Mouse (Mus musculus) embryonic facial prominence, embryonic 15.5 days (tissue): ENCODE data around the gene Coro1c. TPM values are rescaled to one million over a fixed set of nuclear protein-coding genes. Genes with fewer than 3 reads are reported as not detected.
"Not testable (repeated sequence)": the region's sequence is repeated elsewhere in the genome, so short reads cannot be mapped to it uniquely, and the experiment has no call there.

Experiments used
- ATAC-seq: fragments of 200-750 bp; cut with Nextera tagmentation; 2 replicates; pipeline ENCODE4 v1.8.0; 2017; ENCODE audit warnings: low read depth, moderate TSS enrichment; ENCODE audit not compliant: insufficient number of reproducible peaks, low FRiP score, low TSS enrichment
- H3K27ac ChIP-seq: fragments of 300-500 bp; sonication (generic); replicated peaks from 2 replicates; pipeline ENCODE4 v1.5.1; 2015; ENCODE audit warnings: mild to moderate bottlenecking, inconsistent platforms
- H3K27me3 ChIP-seq: fragments of 300-500 bp; sonication (generic); 2 replicates; pipeline ENCODE4 v1.6.1; 2015; ENCODE audit warnings: inconsistent platforms
- H3K36me3 ChIP-seq: fragments of 300-500 bp; sonication (generic); 2 replicates; pipeline ENCODE4 v1.6.1; 2015; ENCODE audit warnings: mild to moderate bottlenecking, inconsistent platforms
- H3K4me1 ChIP-seq: fragments of 300-500 bp; sonication (generic); 2 replicates; pipeline ENCODE4 v1.6.1; 2015; ENCODE audit warnings: inconsistent platforms
- H3K4me2 ChIP-seq: fragments of 300-500 bp; sonication (generic); replicated peaks from 2 replicates; pipeline ENCODE4 v1.6.1; 2015; ENCODE audit warnings: mild to moderate bottlenecking, inconsistent platforms
- H3K4me3 ChIP-seq: fragments of 300-500 bp; sonication (generic); replicated peaks from 2 replicates; pipeline ENCODE4 v1.5.1; 2015; ENCODE audit warnings: mild to moderate bottlenecking, inconsistent platforms
- H3K9ac ChIP-seq: fragments of 300-500 bp; sonication (generic); 2 replicates; pipeline ENCODE4 v1.6.1; 2015; ENCODE audit warnings: inconsistent platforms
- H3K9me3 ChIP-seq: fragments of 300-500 bp; sonication (generic); replicated peaks from 2 replicates; pipeline ENCODE4 v1.6.1; 2016; ENCODE audit warnings: inconsistent platforms
- WGBS: fragments of 180-500 bp; shearing (Covaris S2); methylation state at CpG from one replicate; pipeline ENCODE4 v1.1.7; 2015; 5-methylcytosine and 5-hydroxymethylcytosine counted together
- polyA plus RNA-seq: library from polyadenylated mRNA; unstranded; fragments of >200 nt; fragmentation: Nextera tagmentation; extraction: Ambion mirVana; gene quantifications from 2 replicates; pipeline ENCODE4 v1.2.1, GENCODE M21; 2015

Gene Coro1c
- polyA plus RNA-seq, 1 experiment from 2014 or later = 99.0 TPM

DNA sequence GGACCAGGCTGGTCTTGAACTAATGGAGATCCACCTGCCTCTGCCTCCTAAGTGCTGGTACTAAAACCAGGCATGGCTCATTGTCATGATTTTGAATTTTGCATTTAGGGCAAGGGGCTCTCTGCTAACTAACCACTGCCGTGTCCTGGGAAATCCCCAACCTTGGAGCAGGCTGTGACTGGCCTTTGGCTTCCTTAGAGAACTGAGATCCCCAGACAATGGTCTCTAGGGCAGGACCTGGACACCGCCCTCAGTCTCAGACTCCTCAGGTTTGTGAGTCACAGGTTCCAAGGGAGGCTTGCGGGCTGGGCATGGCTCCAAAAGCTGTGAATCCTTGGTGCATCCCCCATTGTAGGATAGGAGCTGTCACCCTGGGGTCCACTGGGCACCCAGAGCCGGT lies 81.9 kb downstream of the Coro1c start:
- H3K27ac ChIP-seq = no peak overlapping the region
- H3K36me3 ChIP-seq = no peaks in the 10 kb centered on the region
- no peak overlapping the region for H3K9ac ChIP-seq
- H3K4me3 ChIP-seq = no peak overlapping the region
- no peaks in the 10 kb centered on the region for H3K27me3 ChIP-seq
- no peak for ATAC-seq
- no peaks in the 10 kb centered on the region for H3K4me1 ChIP-seq
- no peak overlapping the region for H3K4me2 ChIP-seq
- H3K9me3 ChIP-seq = no peaks in the 10 kb centered on the region
- whole genome bisulfite sequencing = 90% methylated on average over 4 of the region's 4 CpGs

DNA sequence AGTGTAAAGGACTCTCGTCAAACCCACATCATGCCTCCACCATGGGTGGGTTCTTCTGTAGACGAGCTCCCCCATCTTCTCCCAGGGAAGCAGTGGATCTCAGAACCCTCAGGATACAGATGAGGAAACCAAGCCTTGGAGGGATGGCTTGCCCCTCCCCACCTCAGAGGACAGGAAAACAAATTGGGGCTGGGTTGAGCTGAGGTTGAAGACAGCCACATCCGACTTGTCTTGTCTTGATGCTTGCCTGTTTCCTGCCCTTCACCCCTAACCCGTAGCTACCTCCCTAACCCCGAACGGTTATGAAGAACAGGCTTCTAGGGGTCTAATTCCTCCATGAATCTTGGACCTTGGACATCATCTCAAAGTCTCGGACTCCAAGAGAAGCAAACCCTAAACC lies 83.0 kb downstream of the Coro1c start:
- no peaks in the 10 kb centered on the region for H3K27me3 ChIP-seq
- no peak overlapping the region for H3K27ac ChIP-seq
- H3K9ac ChIP-seq = no peak overlapping the region
- 78% methylated on average over 7 of the region's 7 CpGs for WGBS
- H3K4me1 ChIP-seq = no peaks in the 10 kb centered on the region
- no peak overlapping the region for H3K4me2 ChIP-seq
- no peaks in the 10 kb centered on the region for H3K36me3 ChIP-seq
- no peak for ATAC-seq
- no peaks in the 10 kb centered on the region for H3K9me3 ChIP-seq
- no peak overlapping the region for H3K4me3 ChIP-seq

DNA sequence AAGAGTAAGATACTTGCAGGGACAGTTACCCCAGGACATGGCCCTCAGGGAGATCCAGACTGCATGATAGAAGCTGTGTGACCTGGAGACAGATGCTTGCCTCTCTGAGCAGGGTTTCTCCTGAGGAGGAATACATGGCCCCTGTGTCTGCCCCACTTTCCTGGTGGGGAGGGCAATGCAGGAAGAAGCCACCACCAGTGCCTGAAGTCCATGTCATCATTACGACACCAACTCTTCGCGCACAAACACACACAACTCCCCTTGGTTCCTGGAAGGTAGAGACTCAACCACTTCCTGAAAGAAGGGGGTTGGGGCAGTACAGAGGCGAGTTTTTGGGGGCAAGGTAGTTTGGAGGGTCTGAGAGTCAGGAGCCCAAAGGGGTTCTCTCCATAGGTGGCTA lies 84.3 kb downstream of the Coro1c start:
- Histone ChIP-seq H3K27ac (no peak overlapping the region), H3K9ac (no peak overlapping the region), H3K36me3 (no peaks in the 10 kb centered on the region), H3K27me3 (no peaks in the 10 kb centered on the region), H3K9me3 (no peaks in the 10 kb centered on the region), H3K4me2 (no peak overlapping the region), H3K4me1 (no peaks in the 10 kb centered on the region), H3K4me3 (no peak overlapping the region)
- no peak for ATAC-seq
- 87% methylated on average over 4 of the region's 4 CpGs for whole genome bisulfite sequencing

DNA sequence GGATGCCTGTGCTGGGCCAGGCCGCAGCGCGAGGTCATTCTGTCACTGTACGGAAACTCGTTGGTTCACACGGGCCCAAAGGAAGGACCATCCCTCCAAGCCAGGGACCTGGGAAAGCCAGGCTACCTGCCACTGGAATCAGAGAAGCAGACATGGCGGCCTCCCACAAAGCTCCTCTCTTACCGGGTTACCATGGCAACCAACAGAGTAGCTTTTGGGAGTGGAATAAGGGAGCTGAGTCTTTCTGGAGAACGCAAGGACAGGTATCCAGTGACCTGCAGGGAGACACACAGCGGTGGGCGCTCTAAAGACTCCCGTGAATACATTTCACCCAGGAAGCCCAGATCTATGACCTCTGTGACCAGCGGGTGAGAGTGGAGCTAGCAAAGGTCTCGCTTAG lies 90.0 kb downstream of the Coro1c start:
- H3K9me3 ChIP-seq = no peaks in the 10 kb centered on the region
- H3K27me3 ChIP-seq = no peaks in the 10 kb centered on the region
- H3K4me1 ChIP-seq = peaks cover 18% of the 10 kb centered on the region
- WGBS = 67% methylated on average over 14 of the region's 14 CpGs
- no peak overlapping the region for H3K9ac ChIP-seq
- no peak overlapping the region for H3K27ac ChIP-seq
- H3K4me2 ChIP-seq = no peak overlapping the region
- no peak overlapping the region for H3K4me3 ChIP-seq
- no peak for ATAC-seq
- H3K36me3 ChIP-seq = no peaks in the 10 kb centered on the region

DNA sequence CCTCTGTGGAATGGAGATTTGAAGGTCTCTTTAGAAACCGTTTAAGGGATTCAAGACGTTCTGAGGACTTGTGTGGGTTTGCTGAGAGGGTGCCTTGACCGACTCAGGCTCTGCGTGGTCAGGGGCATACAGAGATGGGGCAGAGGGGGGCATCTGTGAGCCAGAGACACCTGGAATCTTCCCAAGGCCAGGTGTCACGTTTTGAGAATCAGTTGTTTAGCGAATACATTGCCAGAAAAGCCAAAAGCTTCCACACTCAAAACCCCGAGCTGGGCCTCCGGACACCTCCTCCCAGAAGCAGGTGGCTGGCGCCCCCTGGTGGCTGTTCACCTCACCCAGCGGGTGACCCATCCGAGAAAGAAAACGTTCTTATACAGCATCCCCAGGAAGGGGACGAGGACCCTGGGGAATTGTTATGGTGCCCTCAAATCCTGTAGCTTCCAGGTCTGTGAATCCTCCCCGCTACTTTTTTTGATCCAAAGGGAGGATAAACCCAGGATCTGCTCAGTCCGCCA lies 92.9 kb downstream of the Coro1c start:
- peaks cover 18% of the 10 kb centered on the region for H3K4me1 ChIP-seq
- no peak overlapping the region for H3K4me3 ChIP-seq
- no peak overlapping the region for H3K9ac ChIP-seq
- H3K27ac ChIP-seq = no peak overlapping the region
- WGBS = 9% methylated on average over 15 of the region's 15 CpGs
- H3K36me3 ChIP-seq = no peaks in the 10 kb centered on the region
- no peaks in the 10 kb centered on the region for H3K27me3 ChIP-seq
- H3K4me2 ChIP-seq = peak overlapping the region; percentile 21; the same call in 1 of the 2 replicates
- no peaks in the 10 kb centered on the region for H3K9me3 ChIP-seq
- ATAC-seq = no peak

DNA sequence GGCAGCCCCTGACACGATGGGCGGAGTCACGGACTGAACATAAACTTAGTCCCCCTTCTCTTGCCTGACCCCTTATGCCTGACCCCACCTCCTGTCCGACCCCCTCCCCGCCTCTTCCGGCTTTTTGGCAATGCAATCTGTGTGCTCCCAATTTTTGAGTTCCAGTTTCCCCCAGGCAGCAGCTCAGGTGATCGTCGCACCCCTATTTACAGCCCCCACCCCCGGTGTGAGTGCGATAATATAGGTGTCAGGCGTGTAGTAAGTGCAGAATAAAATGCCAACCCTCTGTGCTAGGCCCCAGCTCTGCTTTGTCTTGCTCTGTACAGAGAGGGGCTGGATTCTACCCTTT lies 93.5 kb downstream of the Coro1c start:
- 45% methylated on average over 11 of the region's 11 CpGs for WGBS
- Histone ChIP-seq H3K9ac (no peak overlapping the region), H3K4me1 (peaks cover 18% of the 10 kb centered on the region), H3K9me3 (no peaks in the 10 kb centered on the region), H3K27me3 (no peaks in the 10 kb centered on the region), H3K4me3 (no peak overlapping the region), H3K4me2 (no peak overlapping the region), H3K27ac (no peak overlapping the region), H3K36me3 (no peaks in the 10 kb centered on the region)
- ATAC-seq = no peak

DNA sequence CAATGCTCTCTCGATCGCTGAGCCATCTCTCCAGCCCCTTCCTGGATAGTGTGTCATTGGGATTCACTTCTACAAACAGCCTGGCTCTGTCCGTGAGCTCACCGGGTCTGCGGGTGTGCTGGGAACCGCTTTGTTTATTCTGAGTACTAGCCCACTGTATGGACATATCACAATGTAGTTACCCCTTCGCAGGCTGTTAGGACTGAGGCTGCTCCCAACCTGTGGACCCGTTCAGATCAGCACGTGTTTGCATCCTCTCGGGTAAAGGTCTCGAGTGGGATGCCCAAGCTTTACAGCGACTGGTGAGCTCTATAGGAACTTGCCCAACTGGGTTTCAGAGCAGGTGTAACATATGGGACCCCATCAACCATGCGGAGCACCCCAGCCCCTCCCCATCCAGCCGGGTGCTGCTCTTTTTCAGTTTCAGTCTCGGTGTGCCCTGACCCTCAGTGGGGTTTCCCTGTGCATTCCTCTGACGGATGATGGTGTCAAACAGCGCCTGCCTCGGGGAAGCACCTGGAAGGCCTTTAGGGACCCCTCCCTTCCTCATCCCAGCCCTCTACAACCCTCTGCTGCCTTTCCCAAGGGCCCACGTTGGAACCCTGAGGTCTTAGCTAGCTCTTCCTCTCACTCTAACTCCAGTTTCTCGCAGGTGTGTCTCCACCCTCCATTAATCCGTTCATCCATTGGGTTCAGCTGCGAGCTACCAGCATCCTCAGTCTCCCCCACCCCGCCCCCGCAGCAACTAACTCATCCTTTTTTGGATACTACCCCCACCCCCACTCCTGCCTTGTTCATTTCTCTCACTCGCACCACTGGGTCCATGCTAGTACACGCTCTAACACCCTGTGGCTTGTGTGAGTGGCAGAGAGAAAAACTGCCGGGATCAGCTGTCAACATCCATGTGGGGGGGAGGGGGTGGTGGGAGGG lies 94.2 kb downstream of the Coro1c start:
- ATAC-seq = no peak
- Histone ChIP-seq H3K4me2 (no peak overlapping the region), H3K27me3 (no peaks in the 10 kb centered on the region), H3K4me1 (peaks cover 18% of the 10 kb centered on the region), H3K27ac (no peak overlapping the region), H3K4me3 (no peak overlapping the region), H3K9me3 (no peaks in the 10 kb centered on the region), H3K36me3 (no peaks in the 10 kb centered on the region), H3K9ac (no peak overlapping the region)
- WGBS = 31% methylated on average over 27 of the region's 27 CpGs

DNA sequence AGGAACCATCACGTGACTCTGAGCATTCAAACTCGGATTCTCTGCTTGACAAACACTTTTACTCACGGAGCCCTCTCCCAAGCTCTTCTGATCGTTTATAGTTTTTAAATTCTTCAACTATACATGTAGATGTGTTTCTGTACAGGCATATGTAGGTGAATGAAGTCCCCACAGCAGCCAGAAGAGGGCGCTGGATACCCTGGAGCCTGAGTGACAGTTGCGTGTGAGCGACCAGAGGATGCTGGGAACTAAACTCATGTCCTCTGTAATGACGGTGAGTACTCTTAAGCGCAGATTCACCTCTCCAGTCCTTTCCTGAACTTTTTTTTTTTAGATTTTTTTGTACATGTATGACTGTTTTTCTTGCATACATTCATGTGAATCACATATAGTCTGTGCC lies 95.0 kb downstream of the Coro1c start:
- ATAC-seq = no peak
- H3K4me3 ChIP-seq = no peak overlapping the region
- no peaks in the 10 kb centered on the region for H3K36me3 ChIP-seq
- H3K9me3 ChIP-seq = no peaks in the 10 kb centered on the region
- H3K4me1 ChIP-seq = peaks cover 20% of the 10 kb centered on the region
- H3K27me3 ChIP-seq = no peaks in the 10 kb centered on the region
- WGBS = 20% methylated on average over 9 of the region's 9 CpGs
- H3K27ac ChIP-seq = no peak overlapping the region
- H3K9ac ChIP-seq = no peak overlapping the region
- no peak overlapping the region for H3K4me2 ChIP-seq

DNA sequence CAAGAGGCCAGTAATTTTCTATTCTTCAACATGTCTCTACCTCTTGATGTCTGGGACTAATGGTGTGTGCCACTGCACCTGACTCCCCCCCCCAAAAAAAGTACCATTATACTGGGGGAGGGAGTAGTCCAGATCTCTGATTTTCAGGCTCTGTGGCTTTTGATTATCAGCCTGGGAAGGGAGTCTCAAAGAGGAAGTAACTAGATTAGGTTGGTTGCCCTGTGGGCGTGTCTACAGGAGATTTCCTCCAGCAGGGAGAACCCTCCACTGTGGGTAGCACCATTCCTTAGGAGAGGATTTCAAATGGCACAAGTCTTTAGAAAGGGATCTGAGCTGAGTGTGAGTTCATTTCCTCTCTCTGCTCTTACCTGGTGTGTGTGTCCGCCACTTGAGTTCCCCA lies 95.9 kb downstream of the Coro1c start:
- 89% methylated on average over 2 of the region's 2 CpGs for WGBS
- Histone ChIP-seq H3K4me1 (peaks cover 30% of the 10 kb centered on the region), H3K4me3 (no peak overlapping the region), H3K9ac (no peak overlapping the region), H3K9me3 (no peaks in the 10 kb centered on the region), H3K36me3 (no peaks in the 10 kb centered on the region), H3K27ac (no peak overlapping the region), H3K27me3 (no peaks in the 10 kb centered on the region), H3K4me2 (no peak overlapping the region)
- ATAC-seq = no peak

DNA sequence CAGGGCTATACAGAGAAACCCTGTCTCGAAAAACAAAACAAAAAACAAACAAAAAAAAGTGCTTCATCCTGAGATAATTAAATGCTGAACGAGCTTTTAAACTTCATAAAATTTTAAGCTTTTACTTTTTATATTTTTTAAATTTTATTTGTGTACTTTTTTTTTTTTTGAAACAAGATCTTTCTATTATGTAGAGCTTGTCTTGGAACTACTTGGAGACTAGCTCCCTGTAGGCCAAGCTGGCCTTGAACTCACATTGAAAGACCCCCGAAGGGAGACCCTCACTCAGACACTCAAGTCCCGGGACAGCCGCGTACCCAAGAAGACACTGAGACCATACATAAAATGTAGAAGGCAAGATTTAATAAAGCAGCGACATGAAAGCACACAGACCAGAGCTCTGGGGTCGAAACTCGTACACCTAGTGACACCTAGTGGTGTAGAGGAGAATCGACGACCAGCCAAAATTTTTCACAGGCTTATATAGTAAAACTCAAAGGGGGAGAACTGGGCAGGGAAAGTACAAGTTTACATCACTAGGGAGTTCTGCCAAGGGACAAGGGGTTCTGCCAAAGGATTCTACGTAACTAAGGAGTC lies 96.6 kb downstream of the Coro1c start:
- H3K4me1 ChIP-seq = peaks cover 36% of the 10 kb centered on the region
- 15% methylated on average over 11 of the region's 12 CpGs for WGBS
- H3K4me2 ChIP-seq, H3K27ac ChIP-seq, H3K4me3 ChIP-seq, H3K9ac ChIP-seq, ATAC-seq, H3K27me3 ChIP-seq, H3K9me3 ChIP-seq, H3K36me3 ChIP-seq: not testable (repeated sequence)

DNA sequence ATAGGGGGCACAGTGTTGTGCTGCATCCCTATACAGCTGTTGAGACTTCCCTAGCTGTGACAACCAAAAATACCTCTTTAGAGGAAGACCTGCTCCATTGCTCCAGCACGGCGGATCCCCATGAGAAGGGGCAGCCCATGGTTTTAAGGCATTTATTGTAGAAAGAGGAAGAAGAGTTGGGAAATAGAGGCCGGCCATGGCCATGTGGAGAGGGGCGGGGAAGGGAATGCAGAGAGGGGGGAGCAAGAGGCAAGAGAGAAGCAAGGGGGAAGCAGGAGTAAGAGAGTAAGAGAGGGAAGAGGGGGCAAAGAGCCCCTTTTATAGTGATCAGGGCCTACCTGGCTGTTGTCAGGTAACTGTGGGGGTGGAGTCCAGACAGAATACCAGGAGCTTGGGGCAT lies 98.4 kb downstream of the Coro1c start:
- H3K4me3 ChIP-seq = no peak overlapping the region
- peaks cover 27% of the 10 kb centered on the region for H3K4me1 ChIP-seq
- H3K9ac ChIP-seq = no peak overlapping the region
- 96% methylated on average over 4 of the region's 4 CpGs for WGBS
- no peak overlapping the region for H3K27ac ChIP-seq
- no peak overlapping the region for H3K4me2 ChIP-seq
- no peaks in the 10 kb centered on the region for H3K9me3 ChIP-seq
- no peaks in the 10 kb centered on the region for H3K36me3 ChIP-seq
- ATAC-seq = no peak
- no peaks in the 10 kb centered on the region for H3K27me3 ChIP-seq
